8 mouse cellular contexts compared by ENCODE assay signal in genomic region chr1:133735995-133736652, GRCm38 (mm10). TPM values are rescaled to one million over a fixed set of nuclear protein-coding genes. Genes with fewer than 3 reads are reported as not detected.
DNase-seq lines count a peak whose midpoint lies in the region; ATAC-seq lines count a peak whose summit lies in the region.

No protein-coding gene starts in this region.

- no peaks in the 10 kb centered on the region for H3K9me3 ChIP-seq in hindbrain, embryonic 16.5 days (ENCODE audit: control insufficient read depth, low read length)

- peak overlapping the region; percentile 76 for H3K9ac ChIP-seq in hindbrain, embryonic 16.5 days (ENCODE audit: low read depth, low read length)

- H3K27ac ChIP-seq in hindbrain, embryonic 16.5 days (ENCODE audit: low read depth, low read length) = no peak overlapping the region

- peak overlapping the region; percentile 46 for H3K4me3 ChIP-seq in hindbrain, embryonic 16.5 days (ENCODE audit: low read length)

- H3K36me3 ChIP-seq in hindbrain, embryonic 16.5 days (ENCODE audit: control insufficient read depth, insufficient read depth, low read length) = no peaks in the 10 kb centered on the region

- no peaks in the 10 kb centered on the region for H3K27me3 ChIP-seq in hindbrain, embryonic 16.5 days (replicated peaks; ENCODE audit: control insufficient read depth, insufficient read depth, low read length)

- 13% methylated on average over 17 of the region's 17 CpGs for WGBS in hindbrain, embryonic 16.5 days

- H3K4me2 ChIP-seq in hindbrain, embryonic 16.5 days (ENCODE audit: low read length) = peak overlapping the region; percentile 62

- peak; percentile 83 for ATAC-seq in common myeloid progenitor, adult 5-6 weeks (replicated peaks; ENCODE audit: low read depth, poor library complexity, severe bottlenecking)
- ATAC-seq in hindbrain, embryonic 16.5 days = peak; percentile 96

- peak; percentile 24 for DNase-seq in ovary, adult 18-20 months (ENCODE audit: low spot score)
- DNase-seq in ovary, postnatal 10 days (ENCODE audit: low spot score) = no peak
- peak; percentile 70 to 84 for DNase-seq in frontal cortex, postnatal 36 days (ENCODE audit: low spot score in 2 of 2)
- DNase-seq in left cerebral cortex, adult 18-20 months (ENCODE audit: low spot score in 2 of 2) = peak; percentile 72 to 77
- DNase-seq in lung, postnatal 25 days (ENCODE audit: low spot score) = peak; percentile 51
- DNase-seq in right cerebral cortex, postnatal 14 days = peak; percentile 72

- H3K4me1 ChIP-seq in hindbrain, embryonic 16.5 days (ENCODE audit: control insufficient read depth, insufficient read depth, low read depth, low read length) = peaks cover 10% of the 10 kb centered on the region

RNA-seq across cellular contexts. Expression of gene Lax1, which starts 46.2 kb away (rescaled TPM):
- total RNA-seq in common myeloid progenitor, adult 5-6 weeks (2017) = 1.5 and 7.8 TPM in 2 replicates
- polyA plus RNA-seq in hindbrain, embryonic 16.5 days (2015; fragmentation: Nextera tagmentation; extraction: Ambion mirVana) = 0.06 TPM in 1 of 2 replicates, not detected in the other
- total RNA-seq in left cerebral cortex, adult 18-20 months (2021) = under 1 TPM in 1 of 2 experiments, not detected in 1; 0.40 TPM
